Mouse (Mus musculus) hindbrain, postnatal 0 days (tissue): ENCODE measurements around the gene Erv3. TPM values are rescaled to one million over a fixed set of nuclear protein-coding genes. Genes with fewer than 3 reads are reported as not detected.

ENCODE experiments used
- ATAC-seq: fragments of 200-750 bp; cut with Nextera tagmentation; 2 replicates; pipeline ENCODE4 v1.8.0; 2017; ENCODE audit warnings: mild to moderate bottlenecking, moderate TSS enrichment, moderate library complexity
- DNase-seq: peaks from one replicate; pipeline ENCODE4 v3.0.0-alpha.2; 2015; ENCODE audit warnings: low spot score
- H3K27ac ChIP-seq: fragments of 300-500 bp; sonication (generic); 2 replicates; pipeline ENCODE4 v1.5.1; 2014; ENCODE audit warnings: mild to moderate bottlenecking
- H3K27me3 ChIP-seq: fragments of 300-500 bp; sonication (generic); 2 replicates; pipeline ENCODE4 v1.6.1; 2014; ENCODE audit warnings: low read length, mixed read lengths; ENCODE audit not compliant: insufficient read depth
- H3K36me3 ChIP-seq: fragments of 300-500 bp; sonication (generic); 2 replicates; pipeline ENCODE4 v1.6.1; 2014; ENCODE audit warnings: low read length, mixed read lengths; ENCODE audit not compliant: insufficient read depth
- H3K4me1 ChIP-seq: fragments of 300-500 bp; sonication (generic); 2 replicates; pipeline ENCODE4 v1.6.1; 2014; ENCODE audit warnings: antibody characterized with exemption, low read length, mixed read lengths; ENCODE audit not compliant: insufficient read depth
- H3K4me2 ChIP-seq: fragments of 300-500 bp; sonication (generic); 2 replicates; pipeline ENCODE4 v1.6.1; 2014; ENCODE audit warnings: low read depth, mild to moderate bottlenecking, low read length, moderate library complexity, mixed read lengths
- H3K4me3 ChIP-seq: fragments of 300-500 bp; sonication (generic); 2 replicates; pipeline ENCODE4 v1.5.1; 2014; ENCODE audit warnings: low read length
- H3K9ac ChIP-seq: fragments of 300-500 bp; sonication (generic); replicated peaks from 2 replicates; pipeline ENCODE4 v1.6.1; 2014; ENCODE audit warnings: mild to moderate bottlenecking, low read length, moderate library complexity, mixed read lengths
- H3K9me3 ChIP-seq: fragments of 300-500 bp; sonication (generic); 2 replicates; pipeline ENCODE4 v1.6.1; 2016; ENCODE audit warnings: low read length, mixed read lengths
- CTCF ChIP-seq: IDR thresholded peaks from 2 replicates; pipeline ENCODE4 v1.5.1; 2016; ENCODE audit warnings: antibody characterized with exemption, control low read depth, low read depth
- WGBS: fragments of 180-500 bp; shearing (Covaris S2); extraction: QIAGEN DNeasy Blood & Tissue Kit; methylation state at CpG from one replicate; pipeline ENCODE4 v1.1.7; 2014; 5-methylcytosine and 5-hydroxymethylcytosine counted together
- polyA plus RNA-seq: library from polyadenylated mRNA; unstranded; fragments of >200 nt; fragmentation: Nextera tagmentation; extraction: Ambion mirVana; gene quantifications from 2 replicates; pipeline ENCODE4 v1.2.1, GENCODE M21; 2015
- total RNA-seq: library from RNA; depleted of rRNA; stranded (reverse); fragments of >200 nt; gene quantifications from 2 replicates; pipeline ENCODE4 v1.2.3, GENCODE M21; 2014

Gene Erv3
- total and polyA plus RNA-seq, 2 experiments from 2014 or later = 0.04 TPM; not detected in 1

DNA sequence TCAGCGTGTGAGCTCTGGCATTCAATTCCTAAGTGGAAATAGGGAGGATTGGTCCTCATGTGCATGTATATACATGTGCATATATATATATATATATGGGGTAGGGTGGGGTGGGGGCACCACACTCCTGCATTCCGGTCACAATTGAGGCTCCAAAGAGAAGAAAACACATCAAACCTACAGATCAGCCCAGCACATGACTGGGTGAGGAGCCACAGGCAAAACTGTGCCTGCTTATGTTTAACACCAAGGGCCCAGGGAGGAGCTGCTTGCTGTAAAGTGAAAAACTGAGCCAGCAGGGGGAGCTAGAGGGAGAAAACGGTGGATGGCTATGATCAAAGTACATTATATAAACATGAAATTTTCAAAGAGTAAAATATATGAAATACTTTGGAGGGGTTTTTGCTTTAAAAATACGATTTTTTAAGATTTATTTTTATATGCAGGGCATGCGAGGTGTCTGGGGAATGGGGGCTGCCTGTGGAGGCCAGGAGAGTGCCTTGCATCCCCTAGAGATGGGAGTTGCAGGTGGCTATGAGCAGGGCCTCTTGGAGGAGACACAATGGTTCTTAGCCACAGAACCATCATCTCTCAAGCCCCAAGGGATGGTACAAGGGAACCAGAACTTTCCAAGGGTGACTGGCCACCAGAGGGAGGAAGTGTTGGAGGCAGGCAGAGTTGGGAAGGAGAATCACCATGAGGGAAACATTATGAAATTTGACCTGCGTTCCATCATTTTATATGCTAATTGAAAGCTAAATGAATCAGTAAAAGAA is 38.4 kb downstream of the Erv3 start:
- WGBS = 26% methylated on average over 6 of the region's 6 CpGs
- Histone ChIP-seq H3K27ac (no peak overlapping the region), H3K4me1 (no peaks in the 10 kb centered on the region), H3K36me3 (no peaks in the 10 kb centered on the region), H3K27me3 (no peaks in the 10 kb centered on the region), H3K9ac (no peak overlapping the region), H3K4me3 (no peak overlapping the region), H3K9me3 (no peaks in the 10 kb centered on the region), H3K4me2 (no peak overlapping the region)
- ATAC-seq (peak; percentile 73; the same call in 1 of the 2 replicates), DNase-seq (peak; percentile 87)
- peak; percentile 72 for TF ChIP-seq CTCF

- H3K9me3 ChIP-seq = no peaks in the 10 kb centered on the region
- peak; percentile 46; the same call in 1 of the 2 replicates for ATAC-seq
- WGBS = 24% methylated on average over 14 of the region's 14 CpGs
- peak; percentile 86 for DNase-seq
- no peak overlapping the region for H3K9ac ChIP-seq
- no peaks in the 10 kb centered on the region for H3K27me3 ChIP-seq
- H3K36me3 ChIP-seq = no peaks in the 10 kb centered on the region
- H3K4me3 ChIP-seq = no peak overlapping the region
- TF ChIP-seq CTCF = peak; percentile 93
- H3K4me2 ChIP-seq = peak overlapping the region; percentile 54
- no peaks in the 10 kb centered on the region for H3K4me1 ChIP-seq
- no peak overlapping the region for H3K27ac ChIP-seq
These were observed 39.4 kb downstream of the Erv3 start for GRCm38 (mm10) chr2:131820088-131820675.

- no peak for TF ChIP-seq CTCF
- Histone ChIP-seq H3K4me3 (no peak overlapping the region), H3K27me3 (0 out of 2 replicates have a peak, but pooled peaks cover 10% of the 10 kb centered on the region), H3K4me2 (no peak overlapping the region), H3K4me1 (no peaks in the 10 kb centered on the region), H3K36me3 (no peaks in the 10 kb centered on the region), H3K9me3 (no peaks in the 10 kb centered on the region), H3K9ac (no peak overlapping the region), H3K27ac (no peak overlapping the region)
- no peak for DNase-seq
- no peak for ATAC-seq
- WGBS = 79% methylated on average over 10 of the region's 10 CpGs
These were observed 45.2 kb downstream of the Erv3 start for GRCm38 (mm10) chr2:131814327-131814726.

GRCm38 (mm10) chr2:131813437-131813836 is 46.1 kb downstream of the Erv3 start:
- Histone ChIP-seq H3K36me3 (no peaks in the 10 kb centered on the region), H3K27ac (no peak overlapping the region), H3K4me1 (no peaks in the 10 kb centered on the region), H3K27me3 (0 out of 2 replicates have a peak, but pooled peaks cover 10% of the 10 kb centered on the region), H3K9me3 (no peaks in the 10 kb centered on the region), H3K4me3 (no peak overlapping the region), H3K4me2 (no peak overlapping the region), H3K9ac (no peak overlapping the region)
- DNase-seq (no peak), ATAC-seq (no peak)
- WGBS = 67% methylated on average over 1 of the region's 1 CpGs
- TF ChIP-seq CTCF = no peak

DNA sequence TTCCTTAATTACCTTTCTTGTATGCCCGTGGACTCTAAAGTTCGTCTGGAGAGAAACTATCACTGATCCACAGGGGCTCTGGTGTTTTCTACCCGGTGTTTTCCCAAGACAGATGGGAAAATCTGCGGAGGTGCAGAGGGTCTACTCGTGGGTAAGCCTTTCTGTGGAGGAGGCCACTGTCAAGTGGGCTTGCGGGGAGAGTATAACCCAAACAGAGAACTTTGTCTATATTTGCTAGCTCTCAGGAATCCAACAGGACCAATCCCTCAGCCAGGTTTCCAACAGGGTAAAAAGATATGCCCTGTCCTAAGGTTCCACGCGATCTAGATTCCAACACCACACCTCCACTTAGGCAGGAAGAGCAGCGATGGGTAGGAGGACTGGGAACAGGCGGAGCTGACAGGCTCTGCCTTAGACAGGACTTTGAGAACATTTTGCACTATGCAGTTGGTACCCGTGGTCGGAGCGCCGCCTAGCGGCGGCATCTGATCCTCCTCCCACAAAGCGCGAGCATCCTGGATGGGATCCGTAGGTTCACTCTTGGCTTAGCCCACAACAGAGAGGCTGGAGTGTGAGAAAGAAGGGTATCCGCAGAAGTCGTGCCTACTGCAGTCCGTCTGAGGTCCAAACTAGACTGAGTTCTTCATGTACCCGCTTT is 46.9 kb downstream of the Erv3 start:
- Histone ChIP-seq H3K27ac (no peak overlapping the region), H3K4me3 (no peak overlapping the region), H3K9ac (no peak overlapping the region), H3K4me1 (no peaks in the 10 kb centered on the region), H3K4me2 (no peak overlapping the region), H3K36me3 (no peaks in the 10 kb centered on the region), H3K27me3 (0 out of 2 replicates have a peak, but pooled peaks cover 10% of the 10 kb centered on the region), H3K9me3 (no peaks in the 10 kb centered on the region)
- TF ChIP-seq CTCF = peak; percentile 90
- ATAC-seq = peak; percentile 90
- peak; percentile 93 for DNase-seq
- 18% methylated on average over 23 of the region's 23 CpGs for WGBS

DNA sequence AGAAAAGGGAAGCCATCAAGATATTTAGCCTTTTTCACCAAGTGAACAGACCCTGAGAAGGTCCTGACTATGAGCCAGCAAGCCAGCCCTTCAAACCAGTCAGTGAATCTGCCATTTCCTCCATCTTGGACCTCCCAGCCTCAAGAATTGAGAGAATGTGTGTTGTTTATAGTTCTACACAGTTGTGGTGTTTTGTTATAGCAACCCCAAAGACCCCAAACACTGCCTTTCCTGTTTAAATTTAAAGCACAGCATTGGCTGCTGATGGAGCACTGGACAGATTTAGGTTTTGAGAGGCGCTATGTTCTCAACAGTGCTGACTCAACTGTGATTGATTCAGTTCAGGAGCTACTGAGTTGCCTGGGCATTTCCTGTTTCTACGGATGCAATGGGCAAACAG is 47.9 kb downstream of the Erv3 start:
- Histone ChIP-seq H3K27ac (no peak overlapping the region), H3K9me3 (no peaks in the 10 kb centered on the region), H3K4me1 (no peaks in the 10 kb centered on the region), H3K4me3 (no peak overlapping the region), H3K36me3 (no peaks in the 10 kb centered on the region), H3K9ac (no peak overlapping the region), H3K27me3 (0 out of 2 replicates have a peak, but pooled peaks cover 10% of the 10 kb centered on the region), H3K4me2 (no peak overlapping the region)
- ATAC-seq = no peak
- TF ChIP-seq CTCF = no peak
- WGBS = 84% methylated on average over 2 of the region's 2 CpGs
- no peak for DNase-seq
